Mouse (Mus musculus): Measurements from ENCODE around the gene Vti1a.

Gene Vti1a

GRCm38 (mm10) chr19:55592876-55593691 is 277.0 kb downstream of the Vti1a start:
- no peak for DNase-seq

- DNase-seq, result no peak
These were observed 277.8 kb downstream of the Vti1a start for GRCm38 (mm10) chr19:55593729-55594444.

GRCm38 (mm10) chr19:55594451-55594850 is 278.4 kb downstream of the Vti1a start:
- no peak for DNase-seq

GRCm38 (mm10) chr19:55595945-55596649 is 280.0 kb downstream of the Vti1a start:
- no peak for DNase-seq

- DNase-seq, result no peak
These were observed 280.7 kb downstream of the Vti1a start for GRCm38 (mm10) chr19:55596804-55597203.

- DNase-seq, result no peak
These were observed 281.2 kb downstream of the Vti1a start for GRCm38 (mm10) chr19:55597296-55597695.

GRCm38 (mm10) chr19:55597951-55598350 is 281.9 kb downstream of the Vti1a start:
- no peak for DNase-seq

- DNase-seq, result no peak
These were observed 283.0 kb downstream of the Vti1a start for GRCm38 (mm10) chr19:55599124-55599523.

GRCm38 (mm10) chr19:55607725-55608124 is 291.6 kb downstream of the Vti1a start:
- DNase-seq, result no peak

- DNase-seq, result no peak
These were observed 292.8 kb downstream of the Vti1a start for GRCm38 (mm10) chr19:55608858-55609375.

- DNase-seq, result no peak
These were observed 293.7 kb downstream of the Vti1a start for GRCm38 (mm10) chr19:55609806-55610205.

- DNase-seq, result no peak
These were observed 299.6 kb downstream of the Vti1a start for GRCm38 (mm10) chr19:55615743-55616142.

- no peak for DNase-seq
These were observed 300.2 kb downstream of the Vti1a start for GRCm38 (mm10) chr19:55616276-55616675.

- DNase-seq, result no peak
These were observed 300.8 kb downstream of the Vti1a start for GRCm38 (mm10) chr19:55616937-55617336.

- no peak for DNase-seq
These were observed 302.5 kb downstream of the Vti1a start for GRCm38 (mm10) chr19:55618546-55618945.

GRCm38 (mm10) chr19:55620411-55621008 is 304.4 kb downstream of the Vti1a start:
- no peak for DNase-seq

GRCm38 (mm10) chr19:55621011-55621625 is 305.0 kb downstream of the Vti1a start:
- DNase-seq, result no peak

GRCm38 (mm10) chr19:55622821-55623220 is 306.7 kb downstream of the Vti1a start:
- DNase-seq, result no peak

- no peak for DNase-seq
These were observed 307.5 kb downstream of the Vti1a start for GRCm38 (mm10) chr19:55623605-55624004.

- DNase-seq, result no peak
These were observed 310.4 kb downstream of the Vti1a start for GRCm38 (mm10) chr19:55626483-55626882.

- no peak for DNase-seq
These were observed 310.9 kb downstream of the Vti1a start for GRCm38 (mm10) chr19:55626952-55627351.

GRCm38 (mm10) chr19:55635488-55635887 is 319.4 kb downstream of the Vti1a start:
- DNase-seq, result no peak

Data from spleen, adult 18-20 months (tissue).